8 mouse cellular contexts compared by ENCODE assay signal in the genomic region with DNA sequence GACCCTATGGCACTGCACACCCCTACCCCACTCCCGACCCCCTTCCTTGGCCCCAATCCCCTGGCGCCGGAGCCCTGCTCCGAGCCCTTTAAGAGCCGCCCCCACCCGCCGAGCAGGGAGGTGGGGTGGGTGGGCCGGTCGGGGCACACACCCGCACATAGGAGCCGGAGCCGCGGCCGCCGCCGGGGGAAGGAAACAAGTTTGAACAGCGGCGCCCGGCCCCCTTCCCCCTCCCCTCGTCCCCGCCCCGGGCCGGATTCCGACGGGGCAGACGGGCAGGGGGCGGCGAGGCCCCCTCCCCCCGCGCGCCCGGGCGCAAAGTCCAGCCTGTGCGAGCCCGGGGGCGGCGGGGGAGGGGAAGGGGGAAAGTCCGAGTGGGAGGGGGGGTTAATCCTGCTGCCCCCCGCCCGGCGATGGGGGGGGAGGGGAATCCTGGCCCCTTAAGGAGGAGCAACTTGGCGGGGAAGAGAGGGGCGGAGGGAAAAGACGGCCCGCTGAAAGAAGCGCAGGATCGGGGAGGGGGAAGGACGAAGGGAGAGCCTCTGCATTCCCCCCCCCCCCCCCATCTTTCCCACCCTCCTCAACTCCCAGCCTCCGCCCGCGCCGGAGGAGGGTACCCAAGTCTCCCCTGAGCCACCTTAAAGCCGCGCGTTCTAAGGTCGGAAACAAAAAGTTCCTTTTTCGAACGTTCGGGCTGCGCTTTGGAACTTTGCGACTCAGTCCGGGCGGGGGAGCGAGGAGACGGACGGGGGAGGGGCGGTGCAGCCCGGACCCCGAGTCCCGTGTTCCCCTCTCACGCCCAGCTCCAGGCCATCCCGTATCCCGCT. TPM values are rescaled to one million over a fixed set of nuclear protein-coding genes. Genes with fewer than 3 reads are reported as not detected.
DNase-seq lines count a peak whose midpoint lies in the region; ATAC-seq and TF ChIP-seq lines count a peak whose summit lies in the region.

No protein-coding gene starts in this region.

- peak; percentile 27 for ATAC-seq in intestine, postnatal 0 days
- peak; percentile 14; the same call in 1 of the 2 replicates for ATAC-seq in midbrain, embryonic 16.5 days
- peak; percentile 57 for ATAC-seq in stomach, embryonic 15.5 days (ENCODE audit: insufficient read depth, low FRiP score, low read depth)

- H3K36me3 ChIP-seq in intestine, postnatal 0 days (ENCODE audit: control insufficient read depth, insufficient read depth), result peaks cover 17% of the 10 kb centered on the region
- no peaks in the 10 kb centered on the region for H3K36me3 ChIP-seq in midbrain, embryonic 16.5 days (ENCODE audit: control insufficient read depth, insufficient read depth, low read length)
- H3K36me3 ChIP-seq in stomach, embryonic 15.5 days, result peaks cover 8% of the 10 kb centered on the region

- WGBS in intestine, postnatal 0 days, result under 1% methylated on average over 42 of the region's 73 CpGs
- WGBS in midbrain, embryonic 16.5 days, result under 1% methylated on average over 33 of the region's 73 CpGs
- under 1% methylated on average over 53 of the region's 73 CpGs for WGBS in stomach, embryonic 15.5 days

- peaks cover 7% of the 10 kb centered on the region; the same call in 1 of the 2 replicates for H3K4me1 ChIP-seq in intestine, postnatal 0 days (replicated peaks; ENCODE audit: control insufficient read depth, insufficient read depth, low read length)
- H3K4me1 ChIP-seq in midbrain, embryonic 16.5 days (ENCODE audit: control insufficient read depth, insufficient read depth, low read length), result peaks cover 52% of the 10 kb centered on the region
- H3K4me1 ChIP-seq in stomach, embryonic 15.5 days, result peaks cover 44% of the 10 kb centered on the region

- H3K4me3 ChIP-seq in intestine, postnatal 0 days (ENCODE audit: low read depth, low read length), result peak overlapping the region; percentile 91
- H3K4me3 ChIP-seq in midbrain, embryonic 16.5 days (ENCODE audit: low read depth, low read length), result peak overlapping the region; percentile 76
- H3K4me3 ChIP-seq in stomach, embryonic 15.5 days (replicated peaks), result peak overlapping the region; percentile 99

- DNase-seq in right cerebral cortex, adult 18-20 months, result peak; percentile 70
- DNase-seq in right cerebral cortex, postnatal 36 days (ENCODE audit: low spot score in 2 of 2), result no peak
- peak; percentile 86 for DNase-seq in embryo, embryonic 10.5 days (ENCODE audit: low spot score)
- DNase-seq in heart, adult 11 months, result peak; percentile 99
- peak; percentile 81 for DNase-seq in liver

- peak overlapping the region; percentile 73 for H3K4me2 ChIP-seq in intestine, postnatal 0 days (replicated peaks; ENCODE audit: low read depth)
- H3K4me2 ChIP-seq in midbrain, embryonic 16.5 days (ENCODE audit: low read length), result peak overlapping the region; percentile 97
- H3K4me2 ChIP-seq in stomach, embryonic 15.5 days, result peak overlapping the region; percentile 92

- peak overlapping the region; percentile 96 for H3K27ac ChIP-seq in intestine, postnatal 0 days (ENCODE audit: low read depth, low read length)
- H3K27ac ChIP-seq in midbrain, embryonic 16.5 days (ENCODE audit: low read length), result peak overlapping the region; percentile 75
- peak overlapping the region; percentile 99 for H3K27ac ChIP-seq in stomach, embryonic 15.5 days

- TF ChIP-seq CTCF in intestine, postnatal 0 days (IDR thresholded peaks at IDR 0.05; ENCODE audit: low read depth), result no peak

- H3K9ac ChIP-seq in intestine, postnatal 0 days (ENCODE audit: low read depth, low read length), result peak overlapping the region; percentile 80
- peak overlapping the region; percentile 72 for H3K9ac ChIP-seq in midbrain, embryonic 16.5 days (ENCODE audit: low read depth, low read length)
- H3K9ac ChIP-seq in stomach, embryonic 15.5 days, result peak overlapping the region; percentile 96

- H3K27me3 ChIP-seq in intestine, postnatal 0 days (replicated peaks; ENCODE audit: control insufficient read depth, insufficient read depth, low read length), result no peaks in the 10 kb centered on the region
- H3K27me3 ChIP-seq in midbrain, embryonic 16.5 days (ENCODE audit: control insufficient read depth, insufficient read depth, low read depth, low read length), result no peaks in the 10 kb centered on the region
- no peaks in the 10 kb centered on the region for H3K27me3 ChIP-seq in stomach, embryonic 15.5 days (replicated peaks)

- H3K9me3 ChIP-seq in intestine, postnatal 0 days (ENCODE audit: control insufficient read depth), result no peaks in the 10 kb centered on the region
- H3K9me3 ChIP-seq in midbrain, embryonic 16.5 days (replicated peaks; ENCODE audit: control insufficient read depth, low read length, poor library complexity, severe bottlenecking), result no peaks in the 10 kb centered on the region
- H3K9me3 ChIP-seq in stomach, embryonic 15.5 days, result no peaks in the 10 kb centered on the region

RNA-seq across cellular contexts. Expression of gene Erf, which starts 1.0 kb away (rescaled TPM):
- polyA plus RNA-seq in intestine, postnatal 0 days (2015; fragmentation: Nextera tagmentation; extraction: Ambion mirVana), result 7.8 and 8.4 TPM in 2 replicates
- polyA plus RNA-seq in midbrain, embryonic 16.5 days (2015; fragmentation: Nextera tagmentation; extraction: Ambion mirVana), result 2.3 and 2.8 TPM in 2 replicates
- 13.0 and 17.6 TPM in 2 replicates for polyA plus RNA-seq in stomach, embryonic 15.5 days (2015; fragmentation: Nextera tagmentation; extraction: Ambion mirVana)

RNA-seq across cellular contexts. Expression of gene Gsk3a, which starts 11.9 kb away (rescaled TPM):
- 8.8 and 9.7 TPM in 2 replicates for polyA plus RNA-seq in intestine, postnatal 0 days (2015; fragmentation: Nextera tagmentation; extraction: Ambion mirVana)
- 16.2 and 17.8 TPM in 2 replicates for polyA plus RNA-seq in midbrain, embryonic 16.5 days (2015; fragmentation: Nextera tagmentation; extraction: Ambion mirVana)
- polyA plus RNA-seq in stomach, embryonic 15.5 days (2015; fragmentation: Nextera tagmentation; extraction: Ambion mirVana), result 9.4 and 10.5 TPM in 2 replicates

RNA-seq across cellular contexts. Expression of gene Cic, which starts 18.0 kb away (rescaled TPM):
- polyA plus RNA-seq in intestine, postnatal 0 days (2015; fragmentation: Nextera tagmentation; extraction: Ambion mirVana), result 17.2 and 21.7 TPM in 2 replicates
- polyA plus RNA-seq in midbrain, embryonic 16.5 days (2015; fragmentation: Nextera tagmentation; extraction: Ambion mirVana), result 33.8 and 38.8 TPM in 2 replicates
- 33.8 and 36.4 TPM in 2 replicates for polyA plus RNA-seq in stomach, embryonic 15.5 days (2015; fragmentation: Nextera tagmentation; extraction: Ambion mirVana)

RNA-seq across cellular contexts. Expression of gene Zfp526, which starts 28.3 kb away (rescaled TPM):
- polyA plus RNA-seq in intestine, postnatal 0 days (2015; fragmentation: Nextera tagmentation; extraction: Ambion mirVana), result 1.1 and 1.3 TPM in 2 replicates
- 1.7 TPM in 2 replicates for polyA plus RNA-seq in midbrain, embryonic 16.5 days (2015; fragmentation: Nextera tagmentation; extraction: Ambion mirVana)
- 2.8 and 3.1 TPM in 2 replicates for polyA plus RNA-seq in stomach, embryonic 15.5 days (2015; fragmentation: Nextera tagmentation; extraction: Ambion mirVana)

RNA-seq across cellular contexts. Expression of gene Dedd2, which starts 29.1 kb away (rescaled TPM):
- 14.8 and 15.8 TPM in 2 replicates for polyA plus RNA-seq in intestine, postnatal 0 days (2015; fragmentation: Nextera tagmentation; extraction: Ambion mirVana)
- polyA plus RNA-seq in midbrain, embryonic 16.5 days (2015; fragmentation: Nextera tagmentation; extraction: Ambion mirVana), result 14.1 and 14.6 TPM in 2 replicates
- polyA plus RNA-seq in stomach, embryonic 15.5 days (2015; fragmentation: Nextera tagmentation; extraction: Ambion mirVana), result 15.1 and 15.2 TPM in 2 replicates

Comparison
In these comparisons a context has a peak if more than half of its experiments do, and no peak if none do; other contexts are left out.
1. DNase-seq: peak in right cerebral cortex, adult 18-20 months (single experiment), embryo, embryonic 10.5 days (single experiment), heart, adult 11 months (single experiment) and liver (single experiment); none in right cerebral cortex, postnatal 36 days (0 of 2).
2. Peak in every context shown above with its lines, with median percentiles within 50 percentile points of each other: ATAC-seq, H3K27ac ChIP-seq, H3K4me2 ChIP-seq, H3K4me3 ChIP-seq and H3K9ac ChIP-seq.